Mouse (Mus musculus) ES-CJ7 (cell line): ENCODE results near the gene Sh2d5.

Source experiments
- DNase-seq: peaks from one replicate; pipeline ENCODE4 v3.0.0; 2011; ENCODE audit warnings: low read depth, low spot score

Sh2d5 gene

GRCm38 (mm10) chr4:138259482-138259881 is 9.3 kb downstream of the Sh2d5 start:
- no peak for DNase-seq

- DNase-seq: peak; percentile 84
Measured at GRCm38 (mm10) chr4:138261843-138262681, 11.9 kb downstream of the Sh2d5 start.

DNA sequence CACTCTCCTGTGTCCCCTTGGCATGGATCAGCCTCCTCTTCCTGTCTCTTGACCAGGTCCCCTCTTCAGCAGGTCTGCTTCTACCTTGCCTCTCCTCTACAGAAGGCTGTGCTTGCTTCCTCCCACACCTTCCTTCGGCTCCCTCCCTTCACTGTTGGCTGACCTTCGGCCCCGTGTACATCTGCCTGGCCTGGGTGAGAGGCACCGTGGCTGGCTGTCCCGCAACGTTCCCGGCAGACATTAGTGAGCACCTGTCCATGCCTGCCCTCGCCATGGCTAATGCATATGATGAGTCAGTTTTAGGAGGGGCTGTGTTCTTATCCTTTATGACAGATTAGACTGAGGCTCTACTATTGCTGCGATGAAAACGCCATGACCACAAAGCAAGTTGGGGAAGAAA is 17.7 kb downstream of the Sh2d5 start:
- no peak for DNase-seq

DNA sequence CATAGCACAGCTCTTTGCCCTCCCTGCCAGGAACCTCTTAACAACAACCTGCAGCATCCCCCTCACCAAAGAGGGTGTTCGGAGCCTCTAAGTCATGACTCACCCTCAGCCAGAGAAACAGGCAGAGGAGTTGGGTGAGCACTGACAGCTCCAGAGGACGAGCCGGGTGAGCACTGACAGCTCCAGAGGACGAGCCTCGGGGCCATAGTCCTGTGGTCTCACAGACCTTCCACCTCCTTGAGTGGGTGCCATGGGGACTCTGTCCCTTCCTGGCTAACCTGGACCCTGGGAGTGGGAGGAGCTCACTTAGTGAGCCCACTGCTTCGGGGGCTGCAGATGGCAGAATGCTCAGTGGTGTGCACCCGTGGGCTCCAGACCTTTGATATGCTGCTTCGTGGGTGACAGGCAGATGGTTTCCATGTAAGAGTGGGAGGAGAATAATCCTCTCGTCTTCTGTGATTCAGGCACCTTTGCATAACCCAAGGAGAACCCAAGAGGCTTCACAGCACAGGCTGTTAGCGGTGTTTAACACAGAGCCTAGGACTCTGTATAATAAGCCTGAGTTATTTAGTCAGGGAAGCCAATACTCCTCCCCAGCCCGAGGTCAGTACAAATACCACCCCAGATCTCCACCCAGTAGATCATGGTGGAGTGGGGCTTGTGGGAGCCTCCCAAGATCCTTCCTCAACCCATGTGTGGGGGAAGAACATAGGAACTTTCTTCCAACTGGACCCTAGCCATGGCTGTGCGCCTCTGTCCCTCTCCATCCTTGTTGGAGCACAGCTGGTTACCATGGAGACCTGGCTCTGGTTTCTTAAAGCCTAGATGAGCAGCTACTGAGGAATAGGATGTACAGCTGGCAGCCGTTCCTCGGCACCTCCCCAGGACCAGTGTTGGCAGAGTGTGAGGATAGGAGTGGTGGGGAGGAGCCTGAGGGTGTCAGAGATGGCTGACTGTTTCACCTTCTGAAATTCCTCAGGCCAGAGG is 22.1 kb downstream of the Sh2d5 start:
- DNase-seq: no peak

GRCm38 (mm10) chr4:138278346-138278745 is 28.1 kb downstream of the Sh2d5 start:
- no peak for DNase-seq

GRCm38 (mm10) chr4:138282834-138283233 is 32.6 kb downstream of the Sh2d5 start:
- peak; percentile 97 for DNase-seq

DNA sequence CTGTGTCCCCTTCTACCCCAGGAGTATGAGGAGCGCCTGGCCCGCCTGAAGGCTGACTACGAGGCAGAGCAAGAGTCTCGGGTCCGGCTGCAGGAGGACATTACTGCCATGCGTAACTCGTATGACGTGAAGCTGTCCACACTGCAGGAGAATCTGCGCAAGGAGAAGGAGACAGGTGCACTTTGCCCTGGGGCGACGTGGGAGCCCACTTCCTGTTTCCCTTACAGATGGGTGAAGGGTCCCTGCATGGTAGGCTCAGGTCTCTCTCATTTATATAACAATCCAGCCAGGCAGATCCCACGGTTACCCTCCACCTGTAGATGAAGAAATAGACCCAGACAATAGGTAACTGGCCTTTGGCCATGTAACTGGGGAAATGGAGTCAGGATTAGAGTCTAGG is 36.2 kb downstream of the Sh2d5 start:
- no peak for DNase-seq

DNA sequence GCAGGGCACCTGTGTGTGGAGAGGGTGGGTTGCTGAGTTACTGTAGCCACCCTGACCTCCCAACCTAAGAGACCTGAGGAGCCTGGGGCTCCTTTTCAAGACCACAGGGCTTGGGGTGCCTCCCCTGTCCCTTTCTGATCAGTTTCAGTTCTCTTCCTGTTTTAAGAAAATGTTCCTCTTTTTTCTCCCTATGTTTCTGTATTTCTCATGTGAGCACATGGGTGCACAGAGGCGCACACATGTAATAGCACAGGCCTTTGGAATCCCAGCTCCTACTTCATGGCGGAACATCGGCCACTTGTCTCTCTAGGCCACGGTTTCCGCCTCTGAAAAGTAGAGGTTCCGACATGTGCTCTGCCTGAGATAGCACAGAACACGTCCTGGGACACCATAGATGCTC is 38.5 kb downstream of the Sh2d5 start:
- DNase-seq: no peak

- DNase-seq: no peak
Measured at GRCm38 (mm10) chr4:138292028-138292427, 41.8 kb downstream of the Sh2d5 start.

DNA sequence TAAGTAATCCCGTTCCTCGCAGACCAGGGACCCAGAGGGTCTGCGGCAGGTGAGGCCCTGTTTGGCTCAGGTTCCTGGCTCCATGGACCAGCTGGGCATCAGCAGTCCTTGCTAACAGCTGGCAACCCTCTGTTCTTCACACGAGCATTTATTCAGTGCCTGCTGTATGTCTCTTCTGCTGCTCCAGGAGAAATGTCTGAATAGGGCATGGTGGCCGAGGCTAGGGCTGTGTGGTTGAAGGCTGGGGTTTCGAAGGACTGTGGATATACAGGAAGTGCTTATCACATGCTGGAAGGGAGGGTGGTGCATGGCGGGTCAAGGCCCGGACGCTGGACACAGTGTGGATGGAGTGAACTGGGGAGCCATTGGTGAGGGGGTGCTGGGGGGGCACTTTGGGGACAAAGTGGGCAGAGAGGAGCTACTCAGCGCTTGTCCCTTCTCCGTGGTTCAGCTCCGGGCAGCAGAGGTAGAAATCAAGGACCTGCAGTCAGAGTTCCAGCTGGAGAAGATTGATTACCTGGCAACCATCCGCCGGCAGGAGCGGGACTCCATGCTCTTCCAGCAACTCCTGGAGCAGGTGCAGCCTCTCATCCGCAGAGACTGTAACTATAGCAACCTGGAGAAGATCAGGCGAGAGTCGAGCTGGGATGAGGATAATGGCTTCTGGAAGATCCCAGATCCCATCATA is 43.2 kb downstream of the Sh2d5 start:
- DNase-seq: no peak

DNA sequence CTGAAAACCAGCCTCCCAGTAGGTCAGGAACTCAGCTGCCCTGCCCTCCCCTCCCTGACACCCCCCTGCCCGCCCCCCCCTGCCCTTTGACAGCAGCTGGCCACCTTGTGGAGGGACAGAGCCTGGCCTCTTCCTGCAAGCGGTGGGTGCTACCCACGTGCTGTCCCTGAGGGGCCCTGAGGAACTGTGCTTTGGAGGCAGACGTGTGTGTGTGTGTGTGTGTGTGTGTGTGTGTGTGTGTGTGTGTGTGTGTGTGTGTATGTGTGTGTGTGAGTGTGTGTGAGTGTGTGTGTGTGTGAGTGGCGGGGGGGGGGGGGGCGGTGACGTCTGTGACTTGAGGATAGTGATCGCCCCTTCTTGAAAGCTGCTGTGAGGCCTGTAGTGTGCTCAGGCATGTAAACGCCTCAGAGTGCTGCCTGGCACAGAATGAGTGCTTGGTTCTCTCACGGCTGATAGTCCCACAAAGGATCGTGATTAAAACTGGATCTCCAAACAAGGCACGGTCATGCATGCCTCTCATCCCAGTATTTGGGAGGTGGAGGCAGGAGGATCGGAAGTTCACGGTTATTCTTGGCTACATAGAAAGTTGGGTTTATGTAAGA is 43.8 kb downstream of the Sh2d5 start:
- DNase-seq: no peak

- DNase-seq: no peak
Measured at GRCm38 (mm10) chr4:138301271-138301780, 51.1 kb downstream of the Sh2d5 start.

DNA sequence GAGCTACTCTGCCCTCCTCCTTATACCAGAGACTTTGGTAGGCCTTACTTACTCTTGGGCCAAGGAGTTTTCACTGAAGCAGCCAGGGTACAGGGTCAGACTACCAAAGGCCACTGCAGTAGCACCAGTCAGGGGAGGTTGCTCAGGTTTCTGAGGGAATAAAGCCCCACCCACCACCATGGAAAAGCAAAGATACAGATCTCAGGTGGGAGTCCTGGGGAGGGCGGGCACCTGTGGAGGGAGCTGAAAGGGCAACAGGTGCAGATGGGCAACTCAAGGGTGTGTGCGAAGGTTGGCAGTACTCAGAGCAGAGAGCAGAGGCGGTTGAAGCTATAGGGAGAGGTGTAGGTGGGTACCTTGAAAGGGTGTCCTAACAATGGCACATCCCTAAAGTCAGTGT is 52.8 kb downstream of the Sh2d5 start:
- DNase-seq: no peak

DNA sequence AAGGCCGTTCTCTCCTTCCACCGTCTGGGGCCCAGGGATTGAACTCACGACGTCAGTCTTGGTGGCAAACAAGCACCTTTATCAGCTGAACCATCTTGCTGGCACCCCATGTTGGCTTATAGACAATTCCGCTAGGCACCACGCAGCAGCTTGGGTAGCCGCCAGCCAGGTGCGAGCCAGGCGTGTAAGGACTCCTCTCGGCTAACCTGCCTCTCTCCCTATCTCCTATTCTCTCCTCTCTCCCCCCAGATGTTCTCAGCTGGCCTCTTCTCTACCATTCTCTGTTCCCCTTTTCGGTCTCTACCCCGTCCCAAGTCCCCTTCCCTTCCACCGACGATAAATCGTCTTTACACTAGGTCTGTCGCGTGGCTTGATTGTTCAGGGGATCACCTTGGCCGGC is 53.5 kb downstream of the Sh2d5 start:
- DNase-seq: no peak

- DNase-seq: peak; percentile 99
Measured at GRCm38 (mm10) chr4:138304340-138305104, 54.3 kb downstream of the Sh2d5 start, which contains the start of gene Ddost. Gene Ddost, plus strand, starts transcription at chr4:138304730.

DNA sequence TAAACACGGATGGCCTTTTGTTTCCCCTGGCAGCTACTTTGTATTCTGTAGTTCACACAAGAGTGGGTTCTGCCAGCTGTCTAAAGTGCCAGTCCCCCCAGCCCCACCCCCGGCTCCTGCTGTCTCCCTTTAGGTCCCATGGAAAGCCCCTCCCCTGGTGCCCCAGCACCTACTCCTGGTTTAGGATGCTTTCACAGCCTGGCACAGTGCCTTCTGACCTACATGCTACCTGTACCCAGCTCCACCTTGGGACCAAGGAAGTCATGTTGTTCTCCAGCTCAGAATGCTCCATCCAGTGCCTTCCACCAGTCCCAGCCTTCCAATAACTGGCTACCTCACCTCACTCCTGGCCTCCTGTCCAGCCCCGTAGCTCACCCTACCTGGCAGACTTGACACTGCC is 56.8 kb downstream of the Sh2d5 start:
- DNase-seq: no peak

GRCm38 (mm10) chr4:138307739-138308138 is 57.5 kb downstream of the Sh2d5 start:
- no peak for DNase-seq

- DNase-seq: no peak
Measured at GRCm38 (mm10) chr4:138310311-138310910, 60.2 kb downstream of the Sh2d5 start.
